Mouse (Mus musculus): ENCODE data around the gene Srrd.

Srrd gene

GRCm38 (mm10) chr5:112317328-112317727, 25.5 kb downstream of the Srrd start:
- no peak for DNase-seq (ENCODE audit: low spot score)

GRCm38 (mm10) chr5:112316468-112316867, 26.4 kb downstream of the Srrd start:
- DNase-seq (ENCODE audit: low spot score), result no peak

- no peak for DNase-seq (ENCODE audit: low spot score)
Measured at GRCm38 (mm10) chr5:112313222-112313885, 29.5 kb downstream of the Srrd start.

- no peak for DNase-seq (ENCODE audit: low spot score)
Measured at GRCm38 (mm10) chr5:112305842-112306241, 37.0 kb downstream of the Srrd start.

- DNase-seq (ENCODE audit: low spot score), result no peak
Measured at GRCm38 (mm10) chr5:112302310-112302709, 40.5 kb downstream of the Srrd start.

GRCm38 (mm10) chr5:112301694-112302093, 41.1 kb downstream of the Srrd start:
- DNase-seq (ENCODE audit: low spot score), result no peak

GRCm38 (mm10) chr5:112300721-112301308, 42.0 kb downstream of the Srrd start:
- no peak for DNase-seq (ENCODE audit: low spot score)

GRCm38 (mm10) chr5:112300112-112300511, 42.7 kb downstream of the Srrd start:
- no peak for DNase-seq (ENCODE audit: low spot score)

GRCm38 (mm10) chr5:112299399-112299798, 43.4 kb downstream of the Srrd start:
- no peak for DNase-seq (ENCODE audit: low spot score)

- no peak for DNase-seq (ENCODE audit: low spot score)
Measured at GRCm38 (mm10) chr5:112298226-112298988, 44.4 kb downstream of the Srrd start.

GRCm38 (mm10) chr5:112297257-112297656, 45.6 kb downstream of the Srrd start:
- DNase-seq (ENCODE audit: low spot score), result no peak

GRCm38 (mm10) chr5:112296404-112297181, 46.2 kb downstream of the Srrd start:
- DNase-seq (ENCODE audit: low spot score), result no peak

- DNase-seq (ENCODE audit: low spot score), result no peak
Measured at GRCm38 (mm10) chr5:112295564-112295963, 47.3 kb downstream of the Srrd start.

GRCm38 (mm10) chr5:112295162-112295561, 47.7 kb downstream of the Srrd start:
- no peak for DNase-seq (ENCODE audit: low spot score)

- no peak for DNase-seq (ENCODE audit: low spot score)
Measured at GRCm38 (mm10) chr5:112294696-112295095, 48.1 kb downstream of the Srrd start.

- no peak for DNase-seq (ENCODE audit: low spot score)
Measured at GRCm38 (mm10) chr5:112293800-112294199, 49.0 kb downstream of the Srrd start.

- DNase-seq (ENCODE audit: low spot score), result no peak
Measured at GRCm38 (mm10) chr5:112292343-112292980, 50.4 kb downstream of the Srrd start.

GRCm38 (mm10) chr5:112291866-112292265, 51.0 kb downstream of the Srrd start:
- no peak for DNase-seq (ENCODE audit: low spot score)

GRCm38 (mm10) chr5:112290536-112290880, 52.3 kb downstream of the Srrd start:
- DNase-seq (ENCODE audit: low spot score), result no peak

- no peak for DNase-seq (ENCODE audit: low spot score)
Measured at GRCm38 (mm10) chr5:112289819-112290535, 52.9 kb downstream of the Srrd start.

- DNase-seq (ENCODE audit: low spot score), result no peak
Measured at GRCm38 (mm10) chr5:112289236-112289635, 53.6 kb downstream of the Srrd start.

All from embryo, embryonic 10.5 days (tissue).